Mouse (Mus musculus) CH12.LX (cell line): Measurements from ENCODE around the gene Srrm4. TPM values are rescaled to one million over a fixed set of nuclear protein-coding genes. Genes with fewer than 3 reads are reported as not detected.

ENCODE experiments used
- DNase-seq: peaks from one replicate; pipeline ENCODE4 v3.0.0-alpha.2; 2013; ENCODE audit errors: extremely low read depth
- H3K27ac ChIP-seq: 2 replicates; pipeline ENCODE4 v1.5.1; 2012; ENCODE audit warnings: low read depth, mild to moderate bottlenecking, control low read depth, moderate library complexity; ENCODE audit not compliant: insufficient read depth
- H3K27me3 ChIP-seq: replicated peaks from 2 replicates; pipeline ENCODE3; 2012; ENCODE audit warnings: inconsistent platforms
- H3K36me3 ChIP-seq, 2 experiments: replicated peaks in 1 of 2; 2 replicates each; pipeline versions ENCODE3 to v1.6.1; 2012; ENCODE audit warnings: inconsistent platforms in 1 of 2, low read length in 1 of 2, mild to moderate bottlenecking in 1 of 2, mixed read lengths in 1 of 2, moderate library complexity in 1 of 2; ENCODE audit not compliant: control insufficient read depth in 1 of 2, insufficient read depth in 1 of 2
- H3K4me1 ChIP-seq, 2 experiments: 2 replicates each; pipeline ENCODE4 v1.6.1; 2012; ENCODE audit warnings: inconsistent platforms in 1 of 2, moderate library complexity in 1 of 2; ENCODE audit not compliant: insufficient read depth in 2 of 2, control insufficient read depth in 1 of 2
- H3K4me2 ChIP-seq: 2 replicates; pipeline ENCODE4 v1.6.1; 2012; ENCODE audit warnings: low read depth, mild to moderate bottlenecking, control low read depth; ENCODE audit not compliant: poor library complexity, insufficient read depth, severe bottlenecking
- H3K4me3 ChIP-seq, 3 experiments: fragments of 150-350 bp in 1 of 3; sonication (generic) in 1 of 3; replicated peaks in 1 of 3; 2 replicates each; pipeline versions ENCODE3 to v1.5.1; 2011 to 2012; ENCODE audit warnings: low read depth in 2 of 3, low read length in 2 of 3, mild to moderate bottlenecking in 2 of 3, moderate library complexity in 2 of 3, control low read depth in 1 of 3, improper control_type of control experiment in 1 of 3, inconsistent platforms in 1 of 3, mixed read lengths in 1 of 3; ENCODE audit not compliant: poor library complexity in 1 of 3
- H3K79me2 ChIP-seq: replicated peaks from 2 replicates; pipeline ENCODE4 v1.6.1; 2012; ENCODE audit warnings: mild to moderate bottlenecking, moderate library complexity; ENCODE audit not compliant: control insufficient read depth, poor library complexity, insufficient read depth, severe bottlenecking; ENCODE audit errors: extremely low read depth
- H3K9ac ChIP-seq: 2 replicates; pipeline ENCODE4 v1.6.1; 2012; ENCODE audit warnings: low read depth, mild to moderate bottlenecking, control low read depth, moderate library complexity; ENCODE audit not compliant: insufficient read depth
- H3K9me3 ChIP-seq: replicated peaks from 2 replicates; pipeline ENCODE3; 2012; ENCODE audit warnings: low read length, inconsistent platforms, mixed read lengths
- CHD1 ChIP-seq: IDR thresholded peaks from 2 replicates; pipeline ENCODE4 v1.6.1; 2012; ENCODE audit warnings: low read depth, low read length, improper control_type of control experiment, inconsistent platforms
- CHD2 ChIP-seq: IDR thresholded peaks from 2 replicates; pipeline ENCODE4 v1.6.1; 2011; ENCODE audit warnings: low read length, improper control_type of control experiment
- CTCF ChIP-seq, 2 experiments: IDR thresholded peaks in 1 of 2; conservative IDR thresholded peaks in 1 of 2; 2 replicates each; pipeline ENCODE4 v1.5.1; 2011 to 2012; ENCODE audit warnings: low read depth in 2 of 2, low read length in 2 of 2, improper control_type of control experiment in 1 of 2, inconsistent platforms in 1 of 2, mild to moderate bottlenecking in 1 of 2, moderate library complexity in 1 of 2
- E2F4 ChIP-seq: IDR thresholded peaks from 2 replicates; pipeline ENCODE4 v1.6.1; 2011; ENCODE audit warnings: low read depth, low read length, improper control_type of control experiment; ENCODE audit not compliant: insufficient replicate concordance
- ELF1 ChIP-seq: IDR thresholded peaks from 2 replicates; pipeline ENCODE4 v1.6.1; 2014; ENCODE audit warnings: low read depth, mild to moderate bottlenecking, inconsistent platforms, low read length, improper control_type of control experiment
- EP300 ChIP-seq: IDR thresholded peaks from 2 replicates; pipeline ENCODE4 v1.6.1; 2011; ENCODE audit warnings: low read length, improper control_type of control experiment
- GABPA ChIP-seq: IDR thresholded peaks from 2 replicates; pipeline ENCODE4 v1.6.1; 2012; ENCODE audit warnings: low read depth, low read length, improper control_type of control experiment, inconsistent platforms; ENCODE audit not compliant: insufficient replicate concordance
- IRF4 ChIP-seq: IDR thresholded peaks from 2 replicates; pipeline ENCODE4 v1.6.1; 2014; ENCODE audit warnings: low read depth, mild to moderate bottlenecking, inconsistent platforms, low read length, improper control_type of control experiment
- KAT2A ChIP-seq: IDR thresholded peaks from 2 replicates; pipeline ENCODE4 v1.6.1; 2012; ENCODE audit warnings: low read length, improper control_type of control experiment, inconsistent platforms; ENCODE audit not compliant: insufficient replicate concordance
- MAFK ChIP-seq: IDR thresholded peaks from 2 replicates; pipeline ENCODE4 v1.6.1; 2011; ENCODE audit warnings: low read length, improper control_type of control experiment; ENCODE audit not compliant: insufficient replicate concordance
- MAX ChIP-seq: IDR thresholded peaks from 2 replicates; pipeline ENCODE4 v1.6.1; 2011; ENCODE audit warnings: low read length, improper control_type of control experiment
- MXI1 ChIP-seq: IDR thresholded peaks from 2 replicates; pipeline ENCODE4 v1.6.1; 2011; ENCODE audit warnings: mild to moderate bottlenecking, low read depth, low read length, improper control_type of control experiment
- MYC ChIP-seq: IDR thresholded peaks from 2 replicates; pipeline ENCODE4 v1.6.1; 2011; ENCODE audit warnings: low read depth, mild to moderate bottlenecking, improper control_type of control experiment, low read length
- NELFE ChIP-seq: IDR thresholded peaks from 2 replicates; pipeline ENCODE4 v1.6.1; 2011; ENCODE audit warnings: low read depth, low read length, improper control_type of control experiment
- POLR2A ChIP-seq: IDR thresholded peaks from 2 replicates; pipeline ENCODE4 v1.6.1; 2011; ENCODE audit warnings: low read depth, mild to moderate bottlenecking, improper control_type of control experiment, low read length
- RAD21 ChIP-seq: IDR thresholded peaks from 2 replicates; pipeline ENCODE4 v1.6.1; 2011; ENCODE audit warnings: low read depth, mild to moderate bottlenecking, low read length, improper control_type of control experiment, moderate library complexity
- TCF12 ChIP-seq: IDR thresholded peaks from 2 replicates; pipeline ENCODE4 v1.6.1; 2014; ENCODE audit warnings: low read depth, mild to moderate bottlenecking, inconsistent platforms, low read length, improper control_type of control experiment
- USF1 ChIP-seq: IDR thresholded peaks from 2 replicates; pipeline ENCODE4 v1.6.1; 2014; ENCODE audit warnings: low read depth, mild to moderate bottlenecking, inconsistent platforms, low read length, improper control_type of control experiment
- ZC3H11A ChIP-seq: IDR thresholded peaks from 2 replicates; pipeline ENCODE4 v1.6.1; 2012; ENCODE audit warnings: low read depth, mild to moderate bottlenecking, inconsistent platforms, low read length, improper control_type of control experiment
- ZNF384 ChIP-seq: IDR thresholded peaks from 2 replicates; pipeline ENCODE4 v1.6.1; 2012; ENCODE audit warnings: low read depth, low read length, improper control_type of control experiment, inconsistent platforms
- dilution Hi-C: fragments of 300-500 bp; cut with MboI; formaldehyde crosslinking; loops from 2 replicates; pipeline ENCODE4 v1.14.3; 2020; ENCODE audit warnings: low sequenced_read_pairs; ENCODE audit not compliant: extremely low pct_unique_long_range_greater_than_20kb, extremely low pct_ligation_motif_present
- in situ Hi-C: fragments of 300-500 bp; cut with MboI; formaldehyde crosslinking; loops from 3 replicates; pipeline ENCODE4 v1.14.3; 2019; ENCODE audit warnings: low sequenced_read_pairs, low pct_ligation_motif_present, low pct_unique_long_range_greater_than_20kb, mixed read lengths
- polyA plus RNA-seq: library from polyadenylated mRNA; unstranded; fragments of >175 nt; gene quantifications from 2 replicates; pipeline ENCODE4 v1.2.1, GENCODE M21; 2012; ENCODE audit warnings: low read depth; ENCODE audit not compliant: insufficient read length
- total RNA-seq, 2 experiments: library from RNA; depleted of rRNA; stranded (reverse); fragments of 300-350 nt in 1 of 2; fragments of >200 nt in 1 of 2; gene quantifications; 2 replicates each; pipeline ENCODE4 v1.2.3; 2012 to 2014

Srrm4 gene
- total and polyA plus RNA-seq, 3 experiments = not detected

DNA sequence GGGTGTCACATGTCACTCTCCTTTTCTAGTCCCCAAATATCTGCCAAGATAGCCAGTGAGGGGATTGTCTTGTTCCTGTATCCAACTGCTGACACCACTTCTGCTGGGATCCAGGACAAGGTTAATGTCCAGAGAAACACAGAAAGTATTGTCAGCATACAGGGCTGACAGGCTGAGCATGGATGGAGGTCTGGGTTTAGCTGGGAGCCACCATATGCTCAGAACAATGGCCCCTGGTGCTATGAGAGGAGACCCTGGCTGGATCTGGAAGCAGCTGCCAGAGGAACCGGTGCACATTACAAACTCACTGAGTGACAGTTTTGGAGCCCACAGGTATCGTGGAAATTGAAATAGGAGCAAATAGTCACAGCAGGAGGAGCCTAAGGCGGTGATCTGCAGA is 52.3 kb downstream of the Srrm4 start:
- Histone ChIP-seq H3K4me3 (no peak overlapping the region), H3K79me2 (no peaks in the 10 kb centered on the region), H3K4me2 (no peak overlapping the region), H3K4me1 (no peaks in the 10 kb centered on the region), H3K36me3 (no peaks in the 10 kb centered on the region), H3K9ac (no peak overlapping the region), H3K27ac (no peak overlapping the region), H3K9me3 (peaks cover 72% of the 10 kb centered on the region), H3K27me3 (no peaks in the 10 kb centered on the region)
- dilution Hi-C loops (no loop called here), in situ Hi-C loops (no loop called here)
- no peak for TF ChIP-seq EP300
- TF ChIP-seq RAD21 = no peak
- TF ChIP-seq ELF1 = no peak
- no peak for TF ChIP-seq USF1
- TF ChIP-seq IRF4 = no peak
- TF ChIP-seq MYC = no peak
- TF ChIP-seq ZC3H11A = no peak
- TF ChIP-seq POLR2A = no peak
- no peak for TF ChIP-seq KAT2A
- no peak for TF ChIP-seq GABPA
- TF ChIP-seq CHD1 = no peak
- no peak for TF ChIP-seq CTCF (conservative IDR thresholded peaks at IDR 0.05 in 1 of 2, IDR thresholded peaks at IDR 0.05 in 1 of 2; ENCODE audit: low read depth in 2 of 2, low read length in 2 of 2)
- no peak for TF ChIP-seq MAX
- TF ChIP-seq MXI1 = no peak
- DNase-seq = no peak

DNA sequence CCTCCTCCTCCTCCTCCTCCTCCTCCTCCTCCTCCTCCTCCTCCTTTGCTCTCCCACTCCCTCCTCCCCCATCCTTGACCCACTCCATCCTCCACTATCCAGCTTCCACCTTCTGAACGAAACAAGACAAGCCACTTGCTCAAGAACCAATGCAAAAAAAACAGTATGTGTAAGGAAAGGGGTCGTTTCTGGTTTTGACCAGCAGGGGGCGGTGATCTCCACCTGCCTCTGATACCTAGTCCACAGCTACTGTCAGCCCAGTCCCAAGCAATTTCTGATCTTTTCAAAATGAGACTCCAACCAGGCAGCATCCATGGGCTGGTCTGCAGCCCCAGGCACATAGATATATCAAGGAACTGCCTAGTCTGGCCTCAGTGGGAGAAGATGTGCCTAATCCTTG is 53.1 kb downstream of the Srrm4 start:
- in situ Hi-C loops (no loop called here), dilution Hi-C loops (no loop called here)

More for the DNA sequence above, 53.1 kb downstream of the Srrm4 start:
- no peak for DNase-seq
- peaks cover 75% of the 10 kb centered on the region for H3K9me3 ChIP-seq
- H3K4me1 ChIP-seq = no peaks in the 10 kb centered on the region
- H3K27ac ChIP-seq = no peak overlapping the region
- no peak overlapping the region for H3K4me2 ChIP-seq
- no peak overlapping the region for H3K4me3 ChIP-seq
- TF ChIP-seq TCF12 (no peak), CHD2 (no peak), ZNF384 (no peak), MAFK (no peak), RAD21 (no peak), E2F4 (no peak), NELFE (no peak), ZC3H11A (no peak), MYC (no peak)
- TF ChIP-seq, all 38 proteins: peak for 0
- Histone ChIP-seq H3K36me3 (no peaks in the 10 kb centered on the region), H3K9ac (no peak overlapping the region), H3K27me3 (no peaks in the 10 kb centered on the region), H3K79me2 (no peaks in the 10 kb centered on the region)
